Mouse (Mus musculus) cerebellum, adult 2 months (tissue): Measurements from ENCODE around the gene Cyp1a1. TPM values are rescaled to one million over a fixed set of nuclear protein-coding genes. Genes with fewer than 3 reads are reported as not detected.
A peak's percentile ranks its signal among the peaks of the same experiment; 100 is the strongest.

ENCODE experiments used
- DNase-seq, 2 experiments: peaks; one replicate each; pipeline ENCODE4 v3.0.0; 2021
- H3K27ac ChIP-seq: fragments of 200-500 bp; 2 replicates; pipeline ENCODE4 v1.5.1; 2012; ENCODE audit warnings: low read length, control low read depth, inconsistent platforms; ENCODE audit not compliant: insufficient read depth
- H3K27me3 ChIP-seq: fragments of 200-500 bp; 2 replicates; pipeline ENCODE4 v1.6.1; 2012; ENCODE audit warnings: inconsistent platforms, mild to moderate bottlenecking, low read length, moderate library complexity; ENCODE audit not compliant: control insufficient read depth, insufficient read depth
- H3K4me1 ChIP-seq: fragments of 200-500 bp; 2 replicates; pipeline ENCODE4 v1.6.1; 2011; ENCODE audit warnings: low read length; ENCODE audit not compliant: control insufficient read depth, insufficient read depth
- H3K4me3 ChIP-seq: fragments of 200-500 bp; replicated peaks from 2 replicates; pipeline ENCODE3; 2011; ENCODE audit warnings: mild to moderate bottlenecking, low read depth, low read length, control low read depth; ENCODE audit not compliant: insufficient read depth
- CTCF ChIP-seq: fragments of 200-500 bp; IDR thresholded peaks from 2 replicates; pipeline ENCODE4 v1.5.1; 2011; ENCODE audit warnings: low read depth, mild to moderate bottlenecking, control low read depth, low read length, moderate library complexity, borderline replicate concordance; ENCODE audit not compliant: insufficient read depth
- POLR2A ChIP-seq: fragments of 200-500 bp; IDR thresholded peaks from 2 replicates; pipeline ENCODE4 v1.6.1; 2011; ENCODE audit warnings: low read length, control low read depth, borderline replicate concordance; ENCODE audit not compliant: insufficient read depth
- WGBS: fragments of 180-500 bp; shearing (Covaris S2); methylation state at CpG from one replicate; pipeline ENCODE4 v1.1.7; 2018; 5-methylcytosine and 5-hydroxymethylcytosine counted together
- polyA plus RNA-seq: library from polyadenylated mRNA; depleted of rRNA; stranded (reverse); fragments of >200 nt; gene quantifications from 2 replicates; pipeline ENCODE4 v1.2.3, GENCODE M21; 2012

Cyp1a1 gene
- polyA plus RNA-seq, 1 experiment: 0.10 TPM

DNA sequence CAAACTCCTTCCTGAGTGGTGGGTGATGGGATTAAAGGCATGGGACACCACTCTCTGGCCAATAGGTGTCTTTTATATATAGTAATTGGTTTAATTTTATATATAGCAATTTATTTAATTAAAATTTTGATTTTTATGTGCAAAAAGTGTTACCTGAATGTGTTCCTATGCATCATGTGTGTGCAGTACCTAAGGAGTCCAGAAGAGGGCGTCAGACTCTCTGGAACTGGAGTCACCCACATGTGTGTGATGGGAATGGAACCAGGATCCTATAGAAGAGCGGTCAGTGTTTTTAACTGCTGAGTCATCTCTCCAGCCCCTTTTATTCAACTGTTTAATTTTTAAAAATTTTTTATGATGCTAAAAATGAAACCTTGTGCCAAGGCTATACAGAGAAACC lies 24.5 kb downstream of the Cyp1a1 start:
- 77% methylated on average over 2 of the region's 2 CpGs for WGBS
- no peak for DNase-seq
- no peak overlapping the region for H3K4me3 ChIP-seq

GRCm38 (mm10) chr9:57718408-57718807 lies 30.7 kb downstream of the Cyp1a1 start:
- no peaks in the 10 kb centered on the region for H3K27me3 ChIP-seq
- 10% methylated on average over 7 of the region's 7 CpGs for WGBS
- H3K27ac ChIP-seq: no peak overlapping the region
- no peak overlapping the region for H3K4me3 ChIP-seq
- peak; percentile 72 to 78 for DNase-seq
- peaks cover 7% of the 10 kb centered on the region; the same call in 1 of the 2 replicates for H3K4me1 ChIP-seq
- TF ChIP-seq CTCF: no peak
- no peak for TF ChIP-seq POLR2A

More for the DNA sequence above, 24.5 kb downstream of the Cyp1a1 start:
- no peaks in the 10 kb centered on the region for H3K4me1 ChIP-seq
- TF ChIP-seq POLR2A: no peak
- peak; percentile 35; the same call in 1 of the 2 replicates for TF ChIP-seq CTCF
- no peaks in the 10 kb centered on the region for H3K27me3 ChIP-seq
- no peak overlapping the region for H3K27ac ChIP-seq

- Histone ChIP-seq H3K27ac (no peak overlapping the region), H3K4me1 (peaks cover 11% of the 10 kb centered on the region; the same call in 1 of the 2 replicates), H3K27me3 (no peaks in the 10 kb centered on the region), H3K4me3 (no peak overlapping the region)
- DNase-seq: no peak
- no peak for TF ChIP-seq POLR2A
- TF ChIP-seq CTCF: no peak
- WGBS: 53% methylated on average over 3 of the region's 3 CpGs
Observed at GRCm38 (mm10) chr9:57720736-57721135, 33.0 kb downstream of the Cyp1a1 start.

- Histone ChIP-seq H3K4me3 (no peak overlapping the region), H3K27me3 (no peaks in the 10 kb centered on the region), H3K4me1 (peaks cover 11% of the 10 kb centered on the region; the same call in 1 of the 2 replicates), H3K27ac (no peak overlapping the region)
- no peak for DNase-seq
- WGBS: 89% methylated on average over 1 of the region's 1 CpGs
- TF ChIP-seq POLR2A (no peak), CTCF (no peak)
Observed at GRCm38 (mm10) chr9:57722371-57722770, 34.6 kb downstream of the Cyp1a1 start.

DNA sequence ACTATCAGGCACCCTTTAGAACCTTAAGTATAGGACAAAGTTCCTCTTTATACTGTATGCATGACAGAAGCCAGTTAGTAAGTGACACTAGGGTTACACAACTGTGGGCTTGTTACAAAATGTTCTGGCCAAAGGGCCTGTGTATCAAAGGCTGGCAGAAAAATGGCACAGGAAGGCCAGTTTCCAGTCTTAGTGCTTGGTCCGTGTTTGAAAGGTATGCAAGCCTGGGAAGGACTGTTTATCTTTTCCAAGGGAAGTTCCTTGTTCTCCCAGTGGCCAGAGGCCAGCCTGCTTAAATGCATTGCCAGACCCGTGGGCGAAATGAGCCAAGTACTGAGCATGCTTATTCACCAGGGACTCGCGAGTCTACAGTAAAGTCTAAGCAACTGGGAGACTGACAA lies 35.6 kb downstream of the Cyp1a1 start:
- DNase-seq: peak; percentile 71 to 77
- WGBS: 2% methylated on average over 5 of the region's 5 CpGs
- TF ChIP-seq POLR2A (no peak), CTCF (no peak)
- Histone ChIP-seq H3K4me3 (no peak overlapping the region), H3K4me1 (peaks cover 6% of the 10 kb centered on the region; the same call in 1 of the 2 replicates), H3K27ac (0 out of 2 replicates have a peak overlapping the region, but pooled peaks have one; percentile 52), H3K27me3 (no peaks in the 10 kb centered on the region)

DNA sequence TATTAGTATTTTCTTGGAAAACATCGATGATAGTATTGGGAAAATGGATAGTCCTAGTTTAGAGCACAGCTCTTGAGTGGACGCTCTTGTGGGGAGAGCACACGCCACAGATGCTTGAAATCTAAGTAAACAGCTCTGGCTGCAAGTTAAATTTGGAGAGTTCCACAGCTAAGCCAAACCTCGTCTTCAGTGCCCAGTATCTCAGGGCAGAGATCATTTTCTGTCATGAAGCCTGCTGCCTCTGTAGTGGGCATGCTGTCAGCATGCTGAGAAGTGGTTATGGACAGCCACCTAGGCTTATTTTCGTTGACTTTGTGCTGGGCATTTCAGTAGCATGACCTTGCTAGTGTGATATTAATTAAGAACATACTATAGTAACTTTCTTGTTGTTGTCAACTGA lies 36.1 kb downstream of the Cyp1a1 start:
- 0 out of 2 replicates have a peak overlapping the region, but pooled peaks have one; percentile 3 for H3K27ac ChIP-seq
- DNase-seq: no peak
- H3K27me3 ChIP-seq: no peaks in the 10 kb centered on the region
- TF ChIP-seq POLR2A (no peak), CTCF (no peak)
- WGBS: 29% methylated on average over 5 of the region's 5 CpGs
- H3K4me1 ChIP-seq: peaks cover 4% of the 10 kb centered on the region; the same call in 1 of the 2 replicates
- no peak overlapping the region for H3K4me3 ChIP-seq

GRCm38 (mm10) chr9:57724701-57725100 lies 37.0 kb downstream of the Cyp1a1 start:
- WGBS: 98% methylated on average over 3 of the region's 3 CpGs
- peaks cover 4% of the 10 kb centered on the region; the same call in 1 of the 2 replicates for H3K4me1 ChIP-seq
- no peak overlapping the region for H3K27ac ChIP-seq
- no peak overlapping the region for H3K4me3 ChIP-seq
- no peaks in the 10 kb centered on the region for H3K27me3 ChIP-seq
- no peak for DNase-seq
- TF ChIP-seq POLR2A (no peak), CTCF (no peak)

GRCm38 (mm10) chr9:57728312-57728711 lies 40.6 kb downstream of the Cyp1a1 start:
- Histone ChIP-seq H3K27me3 (no peaks in the 10 kb centered on the region), H3K27ac (no peak overlapping the region), H3K4me1 (peaks cover 4% of the 10 kb centered on the region; the same call in 1 of the 2 replicates), H3K4me3 (no peak overlapping the region)
- 15% methylated on average over 1 of the region's 1 CpGs for WGBS
- TF ChIP-seq CTCF: peak; percentile 37; the same call in 1 of the 2 replicates
- TF ChIP-seq POLR2A: no peak
- DNase-seq: peak; percentile 51 to 62

DNA sequence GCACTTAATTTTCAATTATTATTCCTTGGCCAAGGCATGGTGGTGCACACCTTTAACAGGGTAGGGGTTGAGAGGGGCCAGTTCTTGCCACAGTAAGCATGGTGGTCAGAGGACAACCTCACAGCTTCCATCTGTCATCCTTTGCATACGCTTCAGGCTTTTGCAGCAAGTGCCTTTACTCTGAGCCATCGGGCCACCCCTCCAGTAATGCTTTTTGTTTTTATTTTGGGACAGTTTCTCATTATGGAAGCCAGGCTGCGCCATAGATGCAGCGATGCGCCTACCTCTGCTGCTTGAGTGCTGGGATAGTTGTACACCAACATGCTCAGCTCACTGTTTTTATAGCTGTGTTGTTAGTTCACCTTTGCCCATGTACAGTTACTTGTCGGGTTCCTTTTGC lies 45.9 kb downstream of the Cyp1a1 start:
- H3K27ac ChIP-seq: no peak overlapping the region
- peaks cover 7% of the 10 kb centered on the region for H3K4me1 ChIP-seq
- H3K4me3 ChIP-seq: no peak overlapping the region
- DNase-seq: no peak
- no peaks in the 10 kb centered on the region for H3K27me3 ChIP-seq
- no peak for TF ChIP-seq CTCF
- no peak for TF ChIP-seq POLR2A
- 93% methylated on average over 6 of the region's 6 CpGs for WGBS
